Mouse (Mus musculus): ENCODE results near the gene Pikfyve.

GRCm38 (mm10) chr1:65237712-65238111, 51.2 kb downstream of the Pikfyve start:
- TF ChIP-seq POLR2A (IDR thresholded peaks at IDR 0.05; ENCODE audit: borderline replicate concordance, extremely low read depth, insufficient read depth, insufficient read length, poor library complexity, severe bottlenecking) (no peak), CTCF (IDR thresholded peaks at IDR 0.05; ENCODE audit: borderline replicate concordance, extremely low read depth, insufficient read depth, insufficient read length) (no peak)
